Mouse (Mus musculus): ENCODE results near the gene Pabpc4l.
"Not testable (repeated sequence)": the region's sequence is repeated elsewhere in the genome, so short reads cannot be mapped to it uniquely, and the experiment has no call there.

Gene Pabpc4l

DNA sequence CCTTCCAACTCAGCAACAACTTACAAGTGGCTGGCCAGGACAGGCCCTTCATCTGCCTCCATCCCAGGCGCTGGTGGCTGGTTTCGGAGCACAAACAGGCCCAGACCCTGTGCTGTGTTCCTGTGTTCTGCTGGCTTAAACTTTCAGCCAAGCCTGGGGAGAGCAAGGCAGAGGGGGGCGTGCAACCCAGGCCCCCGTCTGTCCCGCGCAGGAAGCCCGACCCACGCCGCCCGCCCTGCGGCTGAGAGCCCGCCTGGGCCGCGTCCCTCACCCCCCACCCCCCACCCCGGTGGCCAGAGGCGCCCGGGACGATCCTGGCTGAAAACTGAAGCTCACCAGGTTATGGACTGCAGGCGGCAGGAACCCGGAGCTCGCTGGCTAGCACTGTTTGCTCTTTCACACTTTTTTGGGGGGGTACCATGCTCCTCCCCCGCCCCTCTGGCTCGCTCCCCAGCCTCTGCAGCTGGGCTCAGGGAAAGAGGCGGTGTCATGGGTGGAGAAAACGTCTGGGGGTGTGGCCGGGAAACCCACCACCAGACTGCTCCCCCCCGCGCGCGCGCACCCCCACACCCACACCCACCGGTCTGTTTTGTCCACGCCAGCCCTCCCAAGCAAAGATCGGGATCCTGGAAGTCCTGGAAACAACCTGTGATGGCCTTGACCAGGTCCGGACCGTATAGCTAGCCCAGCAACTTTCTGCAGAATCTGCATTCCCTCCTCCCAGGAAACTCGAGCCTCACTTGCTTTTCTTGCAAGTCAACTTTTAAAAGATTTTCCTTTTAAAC, at the start of gene Pabpc4l:
TSS of gene Pabpc4l (minus strand) at position 739 of the 785 bp plus-strand sequence.
- in situ Hi-C loops (cut with MboI; ENCODE audit: low sequenced_read_pairs), result no loop called here

DNA sequence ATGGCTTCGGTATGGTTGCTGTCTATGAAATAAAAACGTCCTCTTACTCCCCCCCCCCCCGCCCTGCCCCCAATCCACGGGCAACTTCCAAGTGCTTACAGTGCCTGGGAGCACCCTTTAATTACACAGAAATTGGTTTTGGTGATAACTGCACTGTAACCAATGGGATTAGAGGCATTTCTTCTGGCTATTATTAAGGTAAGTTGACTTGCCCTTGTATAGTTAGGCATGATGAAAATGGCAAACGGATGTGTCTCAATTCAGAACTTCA, 42.9 kb upstream of the Pabpc4l start:
- in situ Hi-C loops (cut with MboI; ENCODE audit: low sequenced_read_pairs), result no loop called here

DNA sequence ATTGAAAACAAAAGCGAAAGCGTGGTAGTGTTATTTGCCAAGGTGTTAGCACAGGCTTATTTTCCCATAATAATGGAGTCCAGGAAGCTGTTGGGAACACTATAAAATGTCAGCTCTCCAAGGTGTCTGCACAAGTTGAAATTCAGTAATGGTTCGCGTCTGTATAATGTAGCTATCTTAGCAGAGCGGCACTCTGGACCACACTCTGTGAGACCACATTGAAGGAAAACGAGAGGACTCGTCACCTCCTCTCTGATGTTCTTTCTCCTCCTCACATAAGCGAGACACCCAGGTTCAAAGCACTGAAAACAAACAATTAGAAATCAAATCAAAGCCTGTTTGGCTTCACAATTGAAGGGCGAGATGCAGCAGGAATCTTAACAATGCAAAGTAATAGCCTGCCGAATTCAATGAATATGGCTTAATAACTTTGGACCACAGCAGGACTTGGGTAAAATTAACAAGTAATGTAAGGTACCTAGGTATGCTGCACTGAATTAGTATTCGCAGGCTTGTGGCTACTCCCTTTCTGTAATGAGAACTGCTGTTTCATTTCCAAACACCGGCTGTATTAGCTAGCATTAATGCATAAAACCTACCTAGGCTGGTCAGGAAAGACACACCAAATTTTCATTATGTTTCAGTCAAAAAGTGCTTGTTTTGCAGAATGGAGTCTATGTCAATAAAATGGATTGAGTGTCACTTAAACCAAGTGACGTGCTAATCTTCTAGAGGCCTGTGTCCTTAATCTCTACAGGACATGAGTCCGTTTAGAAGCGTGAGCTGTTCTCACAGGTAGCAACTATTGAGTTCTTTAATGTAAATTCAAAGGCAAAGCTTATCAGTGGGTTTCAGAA, 42.3 kb upstream of the Pabpc4l start:
- in situ Hi-C loops (cut with MboI; ENCODE audit: low sequenced_read_pairs), result no loop called here

DNA sequence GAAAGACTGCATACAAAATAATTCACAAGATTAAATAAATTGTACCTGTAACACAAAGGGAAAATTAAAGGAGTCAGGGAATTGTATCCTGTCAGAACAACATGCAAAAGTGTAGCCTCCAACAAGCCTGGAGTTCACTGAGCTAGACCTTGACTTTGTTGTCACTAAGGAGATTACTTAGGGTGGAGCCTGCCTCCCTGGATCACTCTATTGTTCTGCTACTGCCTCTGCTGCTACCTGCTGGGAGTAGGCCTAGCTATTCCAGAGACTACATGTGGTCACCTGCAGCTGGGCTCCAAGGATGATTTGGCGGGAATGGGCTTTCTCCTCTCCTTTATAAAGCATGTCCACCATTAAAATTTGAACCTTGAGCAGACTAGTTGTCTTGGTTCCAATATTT, 38.1 kb upstream of the Pabpc4l start:
- in situ Hi-C loops (cut with MboI; ENCODE audit: low sequenced_read_pairs), result not testable (repeated sequence)

DNA sequence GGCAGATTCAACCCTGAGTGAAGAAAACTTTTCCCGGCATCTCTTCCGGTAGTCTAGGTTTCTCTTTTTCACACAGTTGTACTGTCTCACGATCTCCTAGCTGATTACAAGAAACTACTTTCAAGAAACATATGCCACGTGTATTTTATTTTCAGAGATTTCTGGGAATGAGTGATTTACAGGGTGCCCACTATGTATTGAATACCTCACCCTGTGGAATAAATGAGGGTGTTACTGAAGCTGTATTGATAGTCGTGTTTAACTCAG, 180 bp upstream of the Pabpc4l start:
- in situ Hi-C loops (cut with MboI; ENCODE audit: low sequenced_read_pairs), result no loop called here

DNA sequence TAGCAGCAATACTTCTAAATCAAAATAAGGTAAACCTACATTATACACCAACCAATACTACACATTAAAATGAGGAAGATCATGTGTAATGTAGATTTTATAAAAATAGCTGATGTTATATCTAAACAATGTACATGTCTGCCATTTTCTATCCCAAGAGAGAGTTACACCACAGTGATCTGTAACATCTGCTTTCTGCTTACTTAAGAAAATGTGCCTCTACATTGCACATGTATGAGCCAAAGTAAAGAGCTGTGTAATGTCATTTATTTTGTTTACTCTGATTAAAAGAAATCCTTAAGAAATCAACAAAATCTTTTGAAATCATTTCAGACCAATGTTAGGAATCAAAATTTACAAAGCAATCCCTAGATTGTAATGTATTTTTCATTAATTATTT, 16.6 kb downstream of the Pabpc4l start:
- in situ Hi-C loops (cut with MboI; ENCODE audit: low sequenced_read_pairs), result no loop called here
